Mouse (Mus musculus) G1E (cell line): ENCODE results near the gene Tmem255a. TPM values are rescaled to one million over a fixed set of nuclear protein-coding genes. Genes with fewer than 3 reads are reported as not detected.

ENCODE experiments used
- ATAC-seq: 2 replicates; pipeline ENCODE4 v1.8.0; 2016; ENCODE audit warnings: mild to moderate bottlenecking; ENCODE audit not compliant: insufficient number of reproducible peaks, poor library complexity, low FRiP score, severe bottlenecking; ENCODE audit errors: extremely low read depth
- DNase-seq: peaks from one replicate; pipeline ENCODE4 v3.0.0; 2012; ENCODE audit warnings: low spot score
- H3K27me3 ChIP-seq: 2 replicates; pipeline ENCODE4 v1.6.1; 2012; ENCODE audit warnings: mild to moderate bottlenecking, low read length, inconsistent platforms; ENCODE audit not compliant: insufficient read depth
- H3K36me3 ChIP-seq: replicated peaks from 2 replicates; pipeline ENCODE3; 2012; ENCODE audit warnings: mild to moderate bottlenecking, inconsistent platforms
- H3K4me1 ChIP-seq: 2 replicates; pipeline ENCODE4 v1.6.1; 2012; ENCODE audit warnings: low read depth, low read length, inconsistent platforms, mixed read lengths; ENCODE audit not compliant: insufficient read depth
- H3K4me3 ChIP-seq: 2 replicates; pipeline ENCODE4 v1.5.1; 2012; ENCODE audit warnings: low read depth, mild to moderate bottlenecking, inconsistent platforms, low read length, moderate library complexity, mixed read lengths
- H3K9me3 ChIP-seq: replicated peaks from 2 replicates; pipeline ENCODE4 v1.6.1; 2012; ENCODE audit warnings: inconsistent platforms
- CTCF ChIP-seq: IDR thresholded peaks from 2 replicates; pipeline ENCODE4 v1.5.1; 2012; ENCODE audit warnings: low read depth, low read length, inconsistent platforms, mixed read lengths
- GATA1 ChIP-seq: IDR thresholded peaks from 2 replicates; pipeline ENCODE4 v1.6.1; 2012; ENCODE audit warnings: borderline replicate concordance, low read length, inconsistent platforms, mixed read lengths
- GATA2 ChIP-seq: IDR thresholded peaks from 2 replicates; pipeline ENCODE4 v1.6.1; 2012; ENCODE audit warnings: low read depth, low read length, inconsistent platforms, borderline replicate concordance
- POLR2AphosphoS5 ChIP-seq: IDR thresholded peaks from 2 replicates; pipeline ENCODE4 v1.6.1; 2012; ENCODE audit warnings: low read depth, low read length, inconsistent platforms; ENCODE audit not compliant: insufficient replicate concordance
- TAL1 ChIP-seq: conservative IDR thresholded peaks from 2 replicates; pipeline ENCODE4 v1.6.1; 2012; ENCODE audit warnings: low read depth, low read length, inconsistent platforms, mixed read lengths
- polyA plus RNA-seq: library from polyadenylated mRNA; stranded (reverse); fragments of >175 nt; gene quantifications from 2 replicates; pipeline ENCODE4 v1.2.3, GENCODE M21; 2012
- total RNA-seq, 2 experiments: library from RNA; stranded (forward) in 1 of 2; stranded (reverse) in 1 of 2; fragments of 200-1000 nt in 1 of 2; fragments of >200 nt in 1 of 2; fragmentation: Nextera tagmentation in 1 of 2; gene quantifications; 2 replicates each; pipeline ENCODE4 v1.2.3; 2014 to 2017

Tmem255a gene
- total and polyA plus RNA-seq, 3 experiments = 0.11 TPM; not detected in 2

DNA sequence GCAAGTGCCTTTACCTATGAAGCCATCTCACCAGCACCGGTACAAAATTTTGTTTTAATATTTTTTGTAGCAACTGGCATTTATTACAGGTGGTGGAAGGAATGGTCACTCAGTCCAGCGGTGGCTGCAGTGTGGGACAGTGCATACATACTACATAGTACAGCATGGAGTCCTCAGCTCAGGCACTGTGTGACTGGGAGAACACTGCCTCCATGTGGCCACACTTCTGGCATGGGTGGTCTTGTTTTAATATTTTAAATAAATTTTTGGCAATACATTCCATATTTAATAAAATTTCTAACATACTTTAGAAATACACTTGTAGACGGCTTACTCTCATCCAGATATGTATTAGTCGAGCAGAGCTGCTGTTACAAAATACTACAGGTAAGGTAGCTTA lies 85.6 kb downstream of the Tmem255a start:
- no peak for TF ChIP-seq GATA1
- no peak for TF ChIP-seq TAL1
- TF ChIP-seq GATA2 = no peak
- no peak for TF ChIP-seq POLR2AphosphoS5
- TF ChIP-seq CTCF = no peak
- H3K4me1 ChIP-seq = no peaks in the 10 kb centered on the region
- DNase-seq (no peak), ATAC-seq (no peak)
- H3K36me3 ChIP-seq = no peaks in the 10 kb centered on the region
- no peak overlapping the region for H3K4me3 ChIP-seq
- no peaks in the 10 kb centered on the region for H3K9me3 ChIP-seq
- peaks cover 3% of the 10 kb centered on the region for H3K27me3 ChIP-seq

DNA sequence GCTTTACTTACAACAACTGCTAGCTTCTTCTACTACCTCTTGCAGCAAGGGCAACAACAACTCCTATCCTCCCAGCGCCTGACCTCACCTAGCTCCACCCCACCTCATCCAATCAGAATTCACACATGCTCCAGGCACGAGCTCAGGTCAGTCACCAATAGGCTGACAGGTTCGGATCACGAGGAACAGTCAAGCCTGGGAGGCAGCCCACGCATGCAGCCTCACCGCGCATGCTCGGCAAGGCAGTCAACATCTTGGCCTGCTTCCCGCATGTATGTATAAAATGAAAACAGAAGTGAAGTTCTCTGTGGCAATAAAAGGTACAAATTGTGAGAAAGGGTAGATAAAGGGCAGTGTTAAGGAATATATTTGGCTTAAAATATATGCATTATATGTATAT lies 86.2 kb downstream of the Tmem255a start:
- H3K9me3 ChIP-seq = no peaks in the 10 kb centered on the region
- peaks cover 3% of the 10 kb centered on the region; the same call in 1 of the 2 replicates for H3K27me3 ChIP-seq
- no peak overlapping the region for H3K4me3 ChIP-seq
- H3K36me3 ChIP-seq = no peaks in the 10 kb centered on the region
- DNase-seq (no peak), ATAC-seq (no peak)
- no peaks in the 10 kb centered on the region for H3K4me1 ChIP-seq
- TF ChIP-seq TAL1 (no peak), CTCF (no peak), GATA2 (no peak), POLR2AphosphoS5 (no peak), GATA1 (no peak)

DNA sequence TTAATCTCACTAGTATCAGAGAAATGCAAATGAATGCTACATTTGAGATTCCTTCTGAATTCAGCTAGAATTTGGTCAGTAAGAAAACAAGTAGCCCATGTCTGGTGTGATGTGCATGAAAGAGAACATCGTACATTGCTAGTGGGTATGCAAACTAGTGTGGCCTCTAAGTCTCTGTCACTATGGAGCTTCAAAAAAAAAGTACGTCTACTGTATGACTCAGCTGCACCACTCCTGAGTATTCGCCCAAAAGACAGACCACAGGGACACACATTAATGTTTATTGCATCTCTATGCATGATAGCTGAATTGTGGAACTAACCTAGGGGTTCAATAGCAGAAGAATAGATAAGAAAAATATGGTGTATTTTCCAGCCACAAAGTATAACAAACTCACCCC lies 86.9 kb downstream of the Tmem255a start:
- Histone ChIP-seq H3K4me1 (no peaks in the 10 kb centered on the region), H3K36me3 (no peaks in the 10 kb centered on the region), H3K27me3 (peaks cover 3% of the 10 kb centered on the region; the same call in 1 of the 2 replicates), H3K9me3 (no peaks in the 10 kb centered on the region), H3K4me3 (no peak overlapping the region)
- DNase-seq (no peak), ATAC-seq (no peak)
- TF ChIP-seq GATA1 (no peak), CTCF (no peak), GATA2 (no peak), POLR2AphosphoS5 (no peak), TAL1 (no peak)

DNA sequence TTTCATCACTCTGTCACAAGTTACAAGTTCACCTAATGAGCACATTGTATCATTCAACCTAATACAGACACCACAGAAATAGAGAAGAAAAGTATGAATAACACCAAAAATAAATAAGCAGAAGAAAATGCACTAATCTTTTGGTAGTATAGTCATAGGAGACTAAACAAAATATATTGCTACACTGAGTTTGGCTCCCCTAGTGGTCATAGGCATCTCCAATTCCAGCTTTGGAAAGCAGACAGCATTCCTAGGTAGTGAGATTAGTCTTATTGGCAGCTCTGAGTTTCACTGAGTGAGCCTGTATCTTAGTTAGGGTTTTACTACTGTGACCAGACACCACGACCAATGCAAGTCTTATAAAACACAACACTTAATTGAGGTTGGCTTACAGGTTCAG lies 93.1 kb downstream of the Tmem255a start:
- DNase-seq = no peak
- Histone ChIP-seq H3K4me1 (no peaks in the 10 kb centered on the region), H3K36me3 (no peaks in the 10 kb centered on the region), H3K9me3 (no peaks in the 10 kb centered on the region), H3K27me3 (no peaks in the 10 kb centered on the region), H3K4me3 (no peak overlapping the region)
- ATAC-seq = no peak
- TF ChIP-seq GATA1 (no peak), CTCF (no peak), POLR2AphosphoS5 (no peak), GATA2 (no peak), TAL1 (no peak)

Other genes starting within 250 kb of the Tmem255a start
- not detected in 2 replicates for gene Btg1-ps1, start 233.6 kb downstream of the Tmem255a start, total RNA-seq (2014; fragmentation: Nextera tagmentation)
- not detected in 2 replicates for gene Btg1-ps1, start 233.6 kb downstream of the Tmem255a start, total RNA-seq (2017)
- gene Btg1-ps1, start 233.6 kb downstream of the Tmem255a start, polyA plus RNA-seq = not detected in 2 replicates
- gene Btg1-ps2, start 209.3 kb downstream of the Tmem255a start, total RNA-seq (2014; fragmentation: Nextera tagmentation) = not detected in 2 replicates
- not detected in 2 replicates for gene Btg1-ps2, start 209.3 kb downstream of the Tmem255a start, total RNA-seq (2017)
- gene Btg1-ps2, start 209.3 kb downstream of the Tmem255a start, polyA plus RNA-seq = not detected in 2 replicates
- not detected in 2 replicates for gene Rhox10, start 186.0 kb downstream of the Tmem255a start, total RNA-seq (2014; fragmentation: Nextera tagmentation)
- gene Rhox10, start 186.0 kb downstream of the Tmem255a start, total RNA-seq (2017) = not detected in 2 replicates
- not detected in 2 replicates for gene Rhox10, start 186.0 kb downstream of the Tmem255a start, polyA plus RNA-seq
- gene Rhox11, start 167.3 kb downstream of the Tmem255a start, total RNA-seq (2014; fragmentation: Nextera tagmentation) = not detected in 2 replicates
- not detected in 2 replicates for gene Rhox11, start 167.3 kb downstream of the Tmem255a start, total RNA-seq (2017)
- gene Rhox11, start 167.3 kb downstream of the Tmem255a start, polyA plus RNA-seq = not detected in 2 replicates
- not detected in 2 replicates for gene Rhox12, start 141.5 kb downstream of the Tmem255a start, total RNA-seq (2014; fragmentation: Nextera tagmentation)
- gene Rhox12, start 141.5 kb downstream of the Tmem255a start, total RNA-seq (2017) = not detected in 2 replicates
- not detected in 2 replicates for gene Rhox12, start 141.5 kb downstream of the Tmem255a start, polyA plus RNA-seq
- gene Rhox13, start 131.2 kb downstream of the Tmem255a start, total RNA-seq (2014; fragmentation: Nextera tagmentation) = not detected in 2 replicates
- not detected in 2 replicates for gene Rhox13, start 131.2 kb downstream of the Tmem255a start, total RNA-seq (2017)
- gene Rhox13, start 131.2 kb downstream of the Tmem255a start, polyA plus RNA-seq = not detected in 2 replicates
- gene Zbtb33, start 62.6 kb downstream of the Tmem255a start, total RNA-seq (2014; fragmentation: Nextera tagmentation) = 57.7 and 69.4 TPM in 2 replicates
- gene Zbtb33, start 62.6 kb downstream of the Tmem255a start, total RNA-seq (2017) = 32.2 and 32.9 TPM in 2 replicates
- 2.6 and 2.8 TPM in 2 replicates for gene Zbtb33, start 62.6 kb downstream of the Tmem255a start, polyA plus RNA-seq
- not detected in 2 replicates for gene Atp1b4, start 63.7 kb upstream of the Tmem255a start, total RNA-seq (2014; fragmentation: Nextera tagmentation)
- 0.16 TPM in 1 of 2 replicates, not detected in the other for gene Atp1b4, start 63.7 kb upstream of the Tmem255a start, total RNA-seq (2017)
- gene Atp1b4, start 63.7 kb upstream of the Tmem255a start, polyA plus RNA-seq = not detected in 2 replicates
- 355 and 405 TPM in 2 replicates for gene Lamp2, start 204.0 kb upstream of the Tmem255a start, total RNA-seq (2014; fragmentation: Nextera tagmentation)
- gene Lamp2, start 204.0 kb upstream of the Tmem255a start, total RNA-seq (2017) = 241 and 270 TPM in 2 replicates
- 6.3 and 9.3 TPM in 2 replicates for gene Lamp2, start 204.0 kb upstream of the Tmem255a start, polyA plus RNA-seq